Mouse (Mus musculus) midbrain, embryonic 15.5 days (tissue): Measurements from ENCODE around the gene Cenpx. TPM values are rescaled to one million over a fixed set of nuclear protein-coding genes. Genes with fewer than 3 reads are reported as not detected.

Source experiments
- ATAC-seq: fragments of 200-750 bp; cut with Nextera tagmentation; replicated peaks from 2 replicates; pipeline ENCODE4 v1.8.0; 2017; ENCODE audit warnings: moderate TSS enrichment
- H3K27ac ChIP-seq: fragments of 300-500 bp; sonication (generic); 2 replicates; pipeline ENCODE4 v1.5.1; 2015; ENCODE audit warnings: mild to moderate bottlenecking, inconsistent platforms
- H3K27me3 ChIP-seq: fragments of 300-500 bp; sonication (generic); replicated peaks from 2 replicates; pipeline ENCODE4 v1.6.1; 2015; ENCODE audit warnings: inconsistent platforms
- H3K36me3 ChIP-seq: fragments of 300-500 bp; sonication (generic); replicated peaks from 2 replicates; pipeline ENCODE4 v1.6.1; 2015; ENCODE audit warnings: inconsistent platforms
- H3K4me1 ChIP-seq: fragments of 300-500 bp; sonication (generic); 2 replicates; pipeline ENCODE4 v1.6.1; 2015; ENCODE audit warnings: inconsistent platforms
- H3K4me2 ChIP-seq: fragments of 300-500 bp; sonication (generic); 2 replicates; pipeline ENCODE4 v1.6.1; 2015; ENCODE audit warnings: inconsistent platforms, mild to moderate bottlenecking, moderate library complexity
- H3K4me3 ChIP-seq: fragments of 300-500 bp; sonication (generic); 2 replicates; pipeline ENCODE4 v1.5.1; 2015; ENCODE audit warnings: mild to moderate bottlenecking, inconsistent platforms
- H3K9ac ChIP-seq: fragments of 300-500 bp; sonication (generic); 2 replicates; pipeline ENCODE4 v1.6.1; 2015; ENCODE audit warnings: mild to moderate bottlenecking, inconsistent platforms
- H3K9me3 ChIP-seq: fragments of 300-500 bp; sonication (generic); 2 replicates; pipeline ENCODE4 v1.6.1; 2016; ENCODE audit warnings: inconsistent platforms
- WGBS: fragments of 180-500 bp; shearing (Covaris S2); methylation state at CpG from one replicate; pipeline ENCODE4 v1.1.7; 2015; ENCODE audit warnings: mixed read lengths; 5-methylcytosine and 5-hydroxymethylcytosine counted together
- polyA plus RNA-seq: library from polyadenylated mRNA; unstranded; fragments of >200 nt; fragmentation: Nextera tagmentation; extraction: Ambion mirVana; gene quantifications from 2 replicates; pipeline ENCODE4 v1.2.1, GENCODE M21; 2015

Cenpx gene
- polyA plus RNA-seq, 1 experiment from 2014 or later = 95.6 TPM

DNA sequence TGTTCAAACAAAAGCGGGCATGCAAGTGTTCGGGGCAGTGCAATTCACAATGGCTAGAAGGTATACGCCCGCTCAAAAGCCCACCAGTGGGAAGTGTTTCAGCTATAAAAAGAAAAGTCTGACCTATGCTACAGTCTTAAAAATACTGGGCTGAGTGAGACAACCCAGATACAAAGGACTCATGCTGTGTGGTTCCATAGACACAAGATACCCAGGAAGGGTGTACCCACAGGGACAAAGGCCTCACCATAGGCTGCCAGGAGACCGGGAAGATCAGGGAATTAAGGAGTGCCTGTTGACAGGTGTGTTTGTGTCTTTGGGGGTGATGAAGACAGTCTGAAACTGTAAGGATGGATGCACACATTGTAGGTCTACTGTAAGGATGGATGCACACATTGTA, 49.8 kb downstream of the Cenpx start:
- H3K4me1 ChIP-seq = peaks cover 22% of the 10 kb centered on the region
- ATAC-seq = no peak
- peaks cover 58% of the 10 kb centered on the region for H3K27me3 ChIP-seq
- H3K4me3 ChIP-seq = no peak overlapping the region
- 56% methylated on average over 5 of the region's 5 CpGs for WGBS
- H3K4me2 ChIP-seq = no peak overlapping the region
- H3K27ac ChIP-seq = no peak overlapping the region
- H3K36me3 ChIP-seq = no peaks in the 10 kb centered on the region
- no peaks in the 10 kb centered on the region for H3K9me3 ChIP-seq
- no peak overlapping the region for H3K9ac ChIP-seq

DNA sequence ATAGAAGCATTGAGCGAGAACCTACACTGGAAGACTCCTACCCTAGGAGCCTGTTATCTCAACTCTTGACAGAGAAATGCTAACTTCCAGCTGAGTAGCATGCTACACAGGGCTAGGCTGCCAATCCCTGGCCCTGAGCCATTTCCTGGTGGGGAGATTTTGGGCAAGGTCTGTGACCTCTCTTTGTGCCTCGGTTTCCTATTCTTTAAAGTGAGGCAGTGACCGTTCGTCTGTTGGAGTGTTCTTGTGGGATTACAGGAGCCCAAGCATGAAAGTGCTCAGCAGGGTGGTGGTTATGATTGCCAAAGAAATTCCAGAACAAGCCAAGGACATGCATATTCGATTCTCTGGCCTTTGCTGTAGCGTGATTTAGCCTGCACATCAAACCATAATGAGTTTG, 50.8 kb downstream of the Cenpx start:
- Histone ChIP-seq H3K36me3 (no peaks in the 10 kb centered on the region), H3K9me3 (no peaks in the 10 kb centered on the region), H3K27me3 (peaks cover 67% of the 10 kb centered on the region), H3K9ac (no peak overlapping the region), H3K4me3 (no peak overlapping the region), H3K27ac (no peak overlapping the region), H3K4me2 (no peak overlapping the region), H3K4me1 (peaks cover 22% of the 10 kb centered on the region)
- ATAC-seq = no peak
- WGBS = 22% methylated on average over 6 of the region's 6 CpGs

DNA sequence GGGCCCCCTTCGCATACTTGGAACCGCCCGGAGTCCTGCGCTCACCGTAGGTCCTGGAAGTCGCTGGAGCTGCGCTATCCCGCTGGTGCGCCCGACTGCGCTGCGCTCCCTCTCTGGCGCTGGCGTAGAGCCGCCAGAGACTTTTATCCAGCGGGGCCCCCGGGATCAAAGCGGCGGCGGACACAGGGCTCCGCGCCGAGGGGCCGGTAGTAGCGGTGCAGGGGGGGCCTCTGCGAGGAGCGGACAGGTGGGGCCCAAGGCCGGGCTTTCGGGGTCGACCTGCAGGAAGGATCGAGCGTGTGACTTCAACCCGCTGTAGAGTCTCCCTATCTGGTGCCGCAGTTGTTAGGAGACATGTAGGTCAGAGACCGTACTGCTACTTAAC, 52.5 kb downstream of the Cenpx start, which contains the start of gene Notum:
Notum (minus strand) TSS at position 100 of the 385 bp plus-strand sequence.
- WGBS = 1% methylated on average over 35 of the region's 35 CpGs
- H3K9ac ChIP-seq = no peak within 1 kb of the TSS
- H3K9me3 ChIP-seq = no peaks in the 10 kb centered on the region
- peaks cover 84% of the 10 kb centered on the region for H3K27me3 ChIP-seq
- H3K27ac ChIP-seq = no peak within 1 kb of the TSS
- no peak for ATAC-seq
- peak within 1 kb of the TSS; percentile 49 for H3K4me2 ChIP-seq
- H3K36me3 ChIP-seq = no peaks in the 10 kb centered on the region
- H3K4me3 ChIP-seq = peak within 1 kb of the TSS; percentile 34
- peaks cover 22% of the 10 kb centered on the region for H3K4me1 ChIP-seq

Other genes starting within 250 kb of the Cenpx start
- gene Arl16, start 246.1 kb downstream of the Cenpx start, polyA plus RNA-seq = 63.0 and 64.1 TPM in 2 replicates
- gene Mrpl12, start 229.1 kb downstream of the Cenpx start, polyA plus RNA-seq = 112 and 115 TPM in 2 replicates
- gene Slc25a10, start 221.9 kb downstream of the Cenpx start, polyA plus RNA-seq = 28.6 and 29.2 TPM in 2 replicates
- 0.17 and 0.19 TPM in 2 replicates for gene Gcgr, start 183.0 kb downstream of the Cenpx start, polyA plus RNA-seq
- gene Mcrip1, start 164.0 kb downstream of the Cenpx start, polyA plus RNA-seq = 249 and 264 TPM in 2 replicates
- gene Ppp1r27, start 162.6 kb downstream of the Cenpx start, polyA plus RNA-seq = not detected in 2 replicates
- gene P4hb, start 140.5 kb downstream of the Cenpx start, polyA plus RNA-seq = 256 and 259 TPM in 2 replicates
- 458 and 487 TPM in 2 replicates for gene Arhgdia, start 132.1 kb downstream of the Cenpx start, polyA plus RNA-seq
- 225 and 233 TPM in 2 replicates for gene Alyref, start 115.4 kb downstream of the Cenpx start, polyA plus RNA-seq
- gene Anapc11, start 115.3 kb downstream of the Cenpx start, polyA plus RNA-seq = 200 and 205 TPM in 2 replicates
- gene Npb, start 105.3 kb downstream of the Cenpx start, polyA plus RNA-seq = 0.59 and 1.3 TPM in 2 replicates
- gene Pcyt2, start 95.8 kb downstream of the Cenpx start, polyA plus RNA-seq = 222 and 233 TPM in 2 replicates
- gene Sirt7, start 88.5 kb downstream of the Cenpx start, polyA plus RNA-seq = 45.8 and 48.2 TPM in 2 replicates
- 42.0 and 45.2 TPM in 2 replicates for gene Mafg, start 80.1 kb downstream of the Cenpx start, polyA plus RNA-seq
- 18.2 and 21.2 TPM in 2 replicates for gene Pycr1, start 70.0 kb downstream of the Cenpx start, polyA plus RNA-seq
- 0.90 and 1.2 TPM in 2 replicates for gene Myadml2, start 65.6 kb downstream of the Cenpx start, polyA plus RNA-seq
- 1.4 and 1.8 TPM in 2 replicates for gene Notum, start 52.6 kb downstream of the Cenpx start, polyA plus RNA-seq
- gene Aspscr1, start 40.8 kb downstream of the Cenpx start, polyA plus RNA-seq = 149 and 158 TPM in 2 replicates
- gene Lrrc45, start 187 bp upstream of the Cenpx start, polyA plus RNA-seq = 82.6 and 89.9 TPM in 2 replicates
- gene Rac3, start 7.7 kb upstream of the Cenpx start, polyA plus RNA-seq = 560 and 572 TPM in 2 replicates
- 6.8 and 7.9 TPM in 2 replicates for gene Dcxr, start 13.5 kb upstream of the Cenpx start, polyA plus RNA-seq
- 1.2 and 2.2 TPM in 2 replicates for gene Cbr2, start 18.4 kb upstream of the Cenpx start, polyA plus RNA-seq
- gene Hmga1b, start 49.1 kb upstream of the Cenpx start, polyA plus RNA-seq = 1.7 and 2.9 TPM in 2 replicates
- gene Rfng, start 70.5 kb upstream of the Cenpx start, polyA plus RNA-seq = 137 and 138 TPM in 2 replicates
- gene Gps1, start 70.5 kb upstream of the Cenpx start, polyA plus RNA-seq = 296 and 300 TPM in 2 replicates
- 48.2 and 48.5 TPM in 2 replicates for gene Dus1l, start 82.7 kb upstream of the Cenpx start, polyA plus RNA-seq
- 102 and 107 TPM in 2 replicates for gene Fasn, start 110.8 kb upstream of the Cenpx start, polyA plus RNA-seq
- 7.4 and 8.2 TPM in 2 replicates for gene Ccdc57, start 219.1 kb upstream of the Cenpx start, polyA plus RNA-seq
- 8.4 and 10.4 TPM in 2 replicates for gene Slc16a3, start 234.7 kb upstream of the Cenpx start, polyA plus RNA-seq